Mouse (Mus musculus): ENCODE measurements around the gene Ropn1.
"Not testable (repeated sequence)": the region's sequence is repeated elsewhere in the genome, so short reads cannot be mapped to it uniquely, and the experiment has no call there.

Ropn1 gene

GRCm38 (mm10) chr16:34691156-34691555, 41.4 kb downstream of the Ropn1 start:
- DNase-seq, result peak; percentile 19

- no peak for DNase-seq
These were observed 44.8 kb downstream of the Ropn1 start for GRCm38 (mm10) chr16:34694477-34694876.

GRCm38 (mm10) chr16:34698721-34699120, 49.0 kb downstream of the Ropn1 start:
- DNase-seq, result not testable (repeated sequence)

- peak; percentile 49 for DNase-seq
These were observed 50.6 kb downstream of the Ropn1 start for GRCm38 (mm10) chr16:34700165-34700827.

DNA sequence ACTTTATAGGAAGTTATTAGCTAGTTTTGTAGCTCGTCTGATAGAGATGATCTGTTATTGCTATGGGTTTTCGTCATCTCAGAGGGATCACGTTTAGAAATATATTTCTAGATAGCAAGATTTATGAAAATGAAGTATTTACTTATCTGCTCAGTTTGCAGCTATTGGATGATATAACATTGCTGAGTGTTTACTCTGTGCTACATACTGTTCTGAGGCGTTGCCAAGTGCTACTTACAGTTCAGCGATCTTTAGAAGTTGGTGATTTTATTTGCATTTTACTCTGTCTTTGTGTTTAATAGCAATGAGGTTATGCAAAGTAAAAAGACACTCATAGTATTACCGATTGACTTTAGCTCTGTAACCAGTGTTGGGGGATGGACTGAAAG, 51.1 kb downstream of the Ropn1 start:
- DNase-seq, result no peak

DNA sequence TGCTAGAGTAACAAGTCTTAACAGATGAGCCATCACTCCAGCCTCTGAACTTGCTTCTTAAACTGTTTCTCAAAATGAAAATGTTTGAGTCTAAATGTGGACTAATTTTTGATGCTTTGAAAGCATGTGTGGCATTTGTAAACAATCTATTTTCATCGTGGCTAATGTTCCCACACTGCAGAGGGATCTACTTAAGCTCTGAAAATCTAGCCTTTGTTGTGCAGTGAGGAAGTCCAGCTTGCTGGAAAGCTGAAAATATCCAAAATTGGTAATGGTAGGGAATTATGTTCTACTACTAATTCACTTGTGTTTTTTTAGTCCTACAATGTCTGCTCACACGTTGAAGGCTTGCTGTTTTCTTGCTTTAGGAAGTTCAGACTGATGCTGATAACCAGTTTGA, 56.3 kb downstream of the Ropn1 start:
- no peak for DNase-seq

DNA sequence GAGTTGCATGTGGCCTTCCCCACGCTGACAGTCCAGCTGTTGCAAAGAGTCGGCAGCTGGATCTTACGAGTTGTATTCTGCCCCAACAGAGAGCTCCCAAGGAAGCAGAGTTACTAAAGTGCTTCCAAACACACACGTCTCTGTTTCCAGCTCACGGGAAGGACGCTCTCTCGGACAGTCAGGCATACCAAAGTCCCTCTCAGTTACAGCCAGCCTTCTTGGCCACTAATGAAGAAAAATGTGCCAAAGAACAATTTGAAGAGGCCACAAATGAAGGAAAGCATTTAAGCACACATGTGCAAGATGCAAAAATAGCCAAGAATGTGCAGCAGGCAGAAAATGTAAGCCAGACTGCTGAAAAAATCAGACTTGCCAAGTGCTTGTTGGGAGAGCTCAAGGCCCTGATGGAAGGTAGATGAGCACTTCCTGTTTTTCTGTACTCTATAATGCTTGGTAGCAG, 56.8 kb downstream of the Ropn1 start:
- no peak for DNase-seq

GRCm38 (mm10) chr16:34711481-34711880, 61.8 kb downstream of the Ropn1 start:
- no peak for DNase-seq

- DNase-seq, result no peak
These were observed 75.4 kb downstream of the Ropn1 start for GRCm38 (mm10) chr16:34725156-34725555.
